Mouse (Mus musculus) stomach, embryonic 14.5 days (tissue): ENCODE data around the gene Otulinl. TPM values are rescaled to one million over a fixed set of nuclear protein-coding genes. Genes with fewer than 3 reads are reported as not detected.

Experiments
- ATAC-seq: fragments of 200-750 bp; cut with Nextera tagmentation; 2 replicates; pipeline ENCODE4 v1.8.0; 2017; ENCODE audit warnings: low read depth, moderate TSS enrichment; ENCODE audit not compliant: insufficient number of reproducible peaks, insufficient read depth, low FRiP score
- H3K27ac ChIP-seq: fragments of 300-500 bp; sonication (generic); 2 replicates; pipeline ENCODE4 v1.5.1; 2014; ENCODE audit warnings: mild to moderate bottlenecking, low read length, moderate library complexity, mixed read lengths
- H3K27me3 ChIP-seq: fragments of 300-500 bp; sonication (generic); 2 replicates; pipeline ENCODE4 v1.6.1; 2014; ENCODE audit warnings: low read length, control low read depth, mixed read lengths; ENCODE audit not compliant: control insufficient read depth, insufficient read depth
- H3K36me3 ChIP-seq: fragments of 300-500 bp; sonication (generic); 2 replicates; pipeline ENCODE4 v1.6.1; 2014; ENCODE audit warnings: mild to moderate bottlenecking, control low read depth, low read length, moderate library complexity, mixed read lengths; ENCODE audit not compliant: control insufficient read depth, insufficient read depth
- H3K4me1 ChIP-seq: fragments of 300-500 bp; sonication (generic); 2 replicates; pipeline ENCODE4 v1.6.1; 2014; ENCODE audit warnings: low read length, control low read depth, mixed read lengths; ENCODE audit not compliant: control insufficient read depth, insufficient read depth
- H3K4me2 ChIP-seq: fragments of 300-500 bp; sonication (generic); replicated peaks from 2 replicates; pipeline ENCODE4 v1.6.1; 2014; ENCODE audit warnings: low read depth, low read length, control low read depth
- H3K4me3 ChIP-seq: fragments of 300-500 bp; sonication (generic); 2 replicates; pipeline ENCODE4 v1.5.1; 2014; ENCODE audit warnings: low read depth, low read length, control low read depth
- H3K9ac ChIP-seq: fragments of 300-500 bp; sonication (generic); replicated peaks from 2 replicates; pipeline ENCODE4 v1.6.1; 2014; ENCODE audit warnings: low read depth, mild to moderate bottlenecking, control low read depth, low read length, moderate library complexity, mixed read lengths
- H3K9me3 ChIP-seq: fragments of 300-500 bp; sonication (generic); 2 replicates; pipeline ENCODE4 v1.6.1; 2016; ENCODE audit warnings: low read depth, low read length, control low read depth; ENCODE audit not compliant: control insufficient read depth
- WGBS: fragments of 180-500 bp; shearing (Covaris S2); extraction: QIAGEN DNeasy Blood & Tissue Kit; methylation state at CpG from one replicate; pipeline ENCODE4 v1.1.7; 2014; 5-methylcytosine and 5-hydroxymethylcytosine counted together
- polyA plus RNA-seq: library from polyadenylated mRNA; unstranded; fragments of >200 nt; fragmentation: Nextera tagmentation; extraction: Ambion mirVana; gene quantifications from 2 replicates; pipeline ENCODE4 v1.2.1, GENCODE M21; 2014

Otulinl gene
- polyA plus RNA-seq, 1 experiment from 2014 or later = 13.2 TPM

GRCm38 (mm10) chr15:27710698-27711097 lies 29.3 kb upstream of the Otulinl start:
- Histone ChIP-seq H3K4me2 (no peak overlapping the region), H3K27ac (no peak overlapping the region), H3K9ac (no peak overlapping the region), H3K4me1 (no peaks in the 10 kb centered on the region), H3K27me3 (no peaks in the 10 kb centered on the region), H3K9me3 (no peaks in the 10 kb centered on the region), H3K4me3 (no peak overlapping the region), H3K36me3 (no peaks in the 10 kb centered on the region)
- 65% methylated on average over 9 of the region's 9 CpGs for WGBS
- ATAC-seq = no peak

GRCm38 (mm10) chr15:27708968-27709612 lies 27.7 kb upstream of the Otulinl start:
- Histone ChIP-seq H3K9me3 (no peaks in the 10 kb centered on the region), H3K27ac (no peak overlapping the region), H3K4me3 (no peak overlapping the region), H3K4me1 (no peaks in the 10 kb centered on the region), H3K4me2 (no peak overlapping the region), H3K27me3 (no peaks in the 10 kb centered on the region), H3K9ac (no peak overlapping the region), H3K36me3 (no peaks in the 10 kb centered on the region)
- WGBS = 77% methylated on average over 7 of the region's 7 CpGs
- ATAC-seq = no peak

GRCm38 (mm10) chr15:27708499-27708898 lies 27.1 kb upstream of the Otulinl start:
- H3K4me1 ChIP-seq = no peaks in the 10 kb centered on the region
- H3K4me2 ChIP-seq = no peak overlapping the region
- H3K9ac ChIP-seq = no peak overlapping the region
- no peaks in the 10 kb centered on the region for H3K9me3 ChIP-seq
- no peak for ATAC-seq
- WGBS = 60% methylated on average over 3 of the region's 3 CpGs
- no peak overlapping the region for H3K4me3 ChIP-seq
- no peak overlapping the region for H3K27ac ChIP-seq
- H3K36me3 ChIP-seq = no peaks in the 10 kb centered on the region
- H3K27me3 ChIP-seq = no peaks in the 10 kb centered on the region

- no peak overlapping the region for H3K9ac ChIP-seq
- H3K36me3 ChIP-seq = no peaks in the 10 kb centered on the region
- no peak overlapping the region for H3K4me2 ChIP-seq
- H3K4me1 ChIP-seq = peaks cover 4% of the 10 kb centered on the region; the same call in 1 of the 2 replicates
- no peak overlapping the region for H3K4me3 ChIP-seq
- H3K27me3 ChIP-seq = no peaks in the 10 kb centered on the region
- 38% methylated on average over 1 of the region's 1 CpGs for WGBS
- no peak for ATAC-seq
- H3K9me3 ChIP-seq = no peaks in the 10 kb centered on the region
- H3K27ac ChIP-seq = 0 out of 2 replicates have a peak overlapping the region, but pooled peaks have one; percentile 1
Observed at GRCm38 (mm10) chr15:27702972-27703313, 21.6 kb upstream of the Otulinl start.

- Histone ChIP-seq H3K9me3 (no peaks in the 10 kb centered on the region), H3K4me3 (no peak overlapping the region), H3K9ac (no peak overlapping the region), H3K4me2 (no peak overlapping the region), H3K36me3 (no peaks in the 10 kb centered on the region), H3K4me1 (peaks cover 4% of the 10 kb centered on the region; the same call in 1 of the 2 replicates), H3K27ac (0 out of 2 replicates have a peak overlapping the region, but pooled peaks have one; percentile 1), H3K27me3 (no peaks in the 10 kb centered on the region)
- 25% methylated on average over 11 of the region's 11 CpGs for WGBS
- ATAC-seq = peak; percentile 58; the same call in 1 of the 2 replicates
Observed at GRCm38 (mm10) chr15:27702031-27702971, 20.9 kb upstream of the Otulinl start.

GRCm38 (mm10) chr15:27697632-27698031 lies 16.3 kb upstream of the Otulinl start:
- 87% methylated on average over 5 of the region's 5 CpGs for WGBS
- H3K9me3 ChIP-seq = no peaks in the 10 kb centered on the region

GRCm38 (mm10) chr15:27693235-27693634 lies 11.9 kb upstream of the Otulinl start:
- H3K36me3 ChIP-seq = no peaks in the 10 kb centered on the region
- no peak for ATAC-seq
- no peaks in the 10 kb centered on the region for H3K4me1 ChIP-seq
- no peak overlapping the region for H3K27ac ChIP-seq
- H3K9me3 ChIP-seq = no peaks in the 10 kb centered on the region
- WGBS = 85% methylated on average over 10 of the region's 10 CpGs
- no peak overlapping the region for H3K9ac ChIP-seq
- no peak overlapping the region for H3K4me2 ChIP-seq
- no peak overlapping the region for H3K4me3 ChIP-seq
- H3K27me3 ChIP-seq = no peaks in the 10 kb centered on the region

More at GRCm38 (mm10) chr15:27697632-27698031, 16.3 kb upstream of the Otulinl start:
- Histone ChIP-seq H3K36me3 (no peaks in the 10 kb centered on the region), H3K4me3 (no peak overlapping the region), H3K27me3 (no peaks in the 10 kb centered on the region), H3K4me1 (peaks cover under 1% of the 10 kb centered on the region; the same call in 1 of the 2 replicates), H3K9ac (no peak overlapping the region), H3K4me2 (no peak overlapping the region), H3K27ac (no peak overlapping the region)
- no peak for ATAC-seq

- H3K4me1 ChIP-seq = no peaks in the 10 kb centered on the region
- H3K36me3 ChIP-seq = no peaks in the 10 kb centered on the region
- no peak for ATAC-seq
- H3K27me3 ChIP-seq = no peaks in the 10 kb centered on the region
- no peak overlapping the region for H3K27ac ChIP-seq
- no peak overlapping the region for H3K4me2 ChIP-seq
- no peak overlapping the region for H3K9ac ChIP-seq
- no peaks in the 10 kb centered on the region for H3K9me3 ChIP-seq
- WGBS = 86% methylated on average over 7 of the region's 7 CpGs
- no peak overlapping the region for H3K4me3 ChIP-seq
Observed at GRCm38 (mm10) chr15:27692161-27692560, 10.8 kb upstream of the Otulinl start.
